Mouse (Mus musculus) bone marrow, adult 2 months (tissue): ENCODE results near the gene Cfap36.

Experiments used
- CTCF ChIP-seq: fragments of 200-500 bp; IDR thresholded peaks from 2 replicates; pipeline ENCODE4 v1.5.1; 2011; ENCODE audit warnings: low read length, control low read depth; ENCODE audit not compliant: control insufficient read depth, insufficient read depth
- POLR2A ChIP-seq: fragments of 200-500 bp; IDR thresholded peaks from 2 replicates; pipeline ENCODE4 v1.6.1; 2011; ENCODE audit warnings: low read depth, mild to moderate bottlenecking, control low read depth, low read length, borderline replicate concordance; ENCODE audit not compliant: control insufficient read depth

- no peak for TF ChIP-seq POLR2A
- TF ChIP-seq CTCF, result no peak
Measured at GRCm38 (mm10) chr11:29222310-29222709, 24.9 kb downstream of the Cfap36 start.
